Mouse (Mus musculus) frontal cortex, postnatal 14 days (tissue): Measurements from ENCODE around the gene Leng8.
A peak's percentile ranks its signal among the peaks of the same experiment; 100 is the strongest.
"Not testable (repeated sequence)": the region's sequence is repeated elsewhere in the genome, so short reads cannot be mapped to it uniquely, and the experiment has no call there.

ENCODE experiments used
- DNase-seq, 2 experiments: peaks; one replicate each; pipeline ENCODE4 v3.0.0; 2022; ENCODE audit warnings: low spot score in 2 of 2

Leng8 gene

GRCm38 (mm10) chr7:4147371-4147770 lies 10.5 kb downstream of the Leng8 start:
- no peak for DNase-seq

GRCm38 (mm10) chr7:4147836-4148235 lies 11.0 kb downstream of the Leng8 start:
- no peak for DNase-seq

DNA sequence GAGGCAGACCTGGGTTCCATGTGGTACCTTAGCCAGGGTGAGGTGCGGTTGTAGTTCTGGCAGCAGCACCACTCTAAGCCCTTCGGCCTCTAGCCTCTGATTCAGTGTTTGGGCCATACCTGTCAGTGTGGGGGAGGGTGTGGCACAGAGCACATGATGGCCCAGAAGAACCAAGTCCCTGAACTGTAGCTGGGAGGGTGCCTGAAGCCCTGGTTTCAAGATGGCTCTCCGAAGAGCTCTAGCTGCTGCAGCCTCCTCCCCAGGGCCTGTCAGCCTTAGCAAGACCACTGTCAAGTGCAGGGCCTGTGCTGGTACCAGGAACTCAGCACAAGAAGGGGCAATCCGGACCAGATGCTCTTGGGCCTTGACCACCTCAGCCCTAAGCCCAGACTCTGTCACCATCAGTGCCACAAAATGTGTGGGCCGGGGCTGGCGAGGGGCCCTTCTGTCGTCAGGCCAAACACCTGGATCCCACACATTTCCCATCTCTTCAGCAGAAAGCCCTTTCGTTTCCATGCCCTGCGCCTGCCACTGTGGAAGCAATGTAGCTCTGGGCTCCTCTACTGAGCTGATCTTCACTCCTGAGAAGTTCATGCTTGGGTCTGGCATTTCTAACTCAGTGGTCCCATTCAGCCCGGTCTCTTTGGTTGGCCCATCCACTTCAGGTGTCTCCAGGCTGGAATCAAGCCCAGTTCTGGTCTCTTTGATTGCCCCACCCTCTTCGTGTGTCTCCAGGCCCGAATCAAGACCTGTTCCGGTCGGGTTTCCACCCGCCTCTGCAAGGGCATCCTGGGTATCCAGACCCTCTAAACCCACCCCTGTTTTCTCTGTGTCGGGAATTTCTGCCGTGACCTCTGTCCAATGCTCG lies 11.7 kb downstream of the Leng8 start:
- DNase-seq: no peak

DNA sequence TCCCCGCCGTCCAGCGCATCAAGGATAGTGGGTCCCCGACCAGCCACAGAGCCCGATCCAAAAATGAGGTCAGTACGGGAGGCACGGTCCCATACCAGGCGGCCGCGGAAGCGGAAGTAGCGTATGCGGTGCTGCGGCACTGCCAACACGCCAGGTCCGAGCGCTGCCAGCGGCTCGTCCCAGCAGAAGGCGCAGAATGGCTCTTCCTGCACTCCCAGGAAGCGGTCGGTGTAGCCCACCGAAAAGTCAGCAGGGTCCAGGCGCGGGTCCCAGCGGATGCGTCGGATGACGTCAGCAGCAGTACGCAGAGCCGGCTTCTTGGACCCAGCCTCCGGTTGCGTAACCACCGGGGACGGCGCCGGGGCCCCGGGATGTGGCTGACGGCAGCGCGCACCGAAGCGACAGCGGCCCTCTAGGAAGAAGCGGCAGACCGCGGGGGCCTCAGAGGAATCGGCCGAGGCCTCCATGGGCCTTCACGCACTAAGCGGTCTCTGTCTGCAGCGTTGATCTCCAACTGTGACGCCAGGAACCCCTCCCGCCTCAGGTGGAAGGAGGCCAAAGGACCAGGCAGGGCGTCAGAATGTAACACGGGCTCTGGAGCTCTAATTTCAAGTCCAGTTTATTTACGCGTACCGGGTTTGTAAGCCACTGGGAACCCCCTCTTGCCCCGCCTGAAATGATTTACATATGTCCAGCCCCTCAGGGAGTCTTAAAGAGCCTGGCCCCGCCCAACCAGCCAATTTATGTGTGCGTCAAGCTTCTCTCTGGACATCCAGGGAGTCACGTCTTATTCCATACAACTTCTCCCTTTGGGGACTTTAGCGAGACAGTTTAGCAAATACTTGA lies 12.6 kb downstream of the Leng8 start:
- DNase-seq: peak; percentile 78 to 80

DNA sequence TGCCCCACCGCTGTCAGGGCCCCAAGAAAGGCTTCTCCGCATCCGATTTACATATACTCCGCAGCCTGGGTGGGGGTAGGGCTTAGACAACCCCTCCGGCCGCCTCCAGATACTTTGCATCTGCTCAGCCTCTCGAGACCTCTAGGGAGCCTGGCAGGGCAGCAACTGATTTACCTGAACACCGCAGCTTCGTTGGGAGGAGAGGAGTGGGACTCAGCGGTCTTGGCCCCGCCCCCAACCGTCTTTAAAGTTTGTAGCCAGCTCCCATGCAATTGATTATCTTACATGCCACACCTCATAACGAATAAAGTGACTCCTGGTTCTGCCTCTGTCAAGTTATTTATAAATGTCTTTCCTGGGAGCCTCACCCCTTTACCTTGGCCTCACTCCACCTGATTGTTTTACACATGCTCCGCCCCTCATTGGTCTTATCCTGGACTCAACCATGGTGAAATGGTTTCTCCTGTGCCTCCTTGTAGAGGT lies 13.3 kb downstream of the Leng8 start, which contains the start of gene Leng9:
Gene Leng9, minus strand, starts transcription at position 316 of the 483 bp plus-strand sequence.
- peak in 1 of 2 experiments; percentile 47 for DNase-seq

GRCm38 (mm10) chr7:4150811-4151221 lies 14.0 kb downstream of the Leng8 start:
- no peak for DNase-seq

- DNase-seq: no peak
These were observed 14.4 kb downstream of the Leng8 start for GRCm38 (mm10) chr7:4151241-4151640.

DNA sequence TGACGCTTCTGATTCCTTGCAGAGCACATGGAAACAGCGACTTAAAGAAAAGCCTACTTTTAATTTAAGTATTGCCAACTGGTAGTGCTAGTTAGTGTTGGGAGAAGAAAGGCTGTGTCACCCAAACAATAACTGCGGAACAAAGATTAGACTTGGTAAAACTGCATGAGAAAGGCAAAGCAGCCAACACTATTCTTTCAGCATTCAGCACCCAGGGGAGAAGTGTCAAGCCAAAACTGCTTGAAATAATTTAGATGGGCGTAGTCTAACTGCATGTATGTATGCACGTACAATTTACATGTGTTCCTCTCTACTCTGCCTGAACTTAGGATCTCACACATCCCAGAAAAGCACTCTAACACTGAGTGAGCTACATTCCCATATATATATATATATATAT lies 17.5 kb downstream of the Leng8 start:
- DNase-seq: no peak

GRCm38 (mm10) chr7:4154976-4155375 lies 18.1 kb downstream of the Leng8 start:
- DNase-seq: no peak

DNA sequence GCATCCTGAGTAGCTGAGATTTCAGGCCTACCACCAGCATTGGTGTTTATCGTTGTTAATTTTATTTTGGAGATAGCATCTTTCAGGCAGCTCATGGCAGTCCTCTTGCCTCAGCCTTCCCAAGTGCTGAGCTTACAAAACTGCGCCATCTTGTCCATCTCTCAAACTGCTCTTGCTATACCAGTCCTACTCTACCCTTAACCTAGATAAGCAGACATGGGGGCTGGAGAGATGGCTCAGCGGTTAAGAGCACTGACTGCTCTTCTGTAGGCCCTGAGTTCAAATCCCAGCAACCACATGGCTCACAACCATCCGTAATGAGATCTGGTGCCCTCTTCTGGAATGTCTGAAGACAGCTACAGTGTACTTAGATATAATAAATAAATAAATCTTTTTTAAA lies 24.8 kb downstream of the Leng8 start:
- not testable (repeated sequence) for DNase-seq

DNA sequence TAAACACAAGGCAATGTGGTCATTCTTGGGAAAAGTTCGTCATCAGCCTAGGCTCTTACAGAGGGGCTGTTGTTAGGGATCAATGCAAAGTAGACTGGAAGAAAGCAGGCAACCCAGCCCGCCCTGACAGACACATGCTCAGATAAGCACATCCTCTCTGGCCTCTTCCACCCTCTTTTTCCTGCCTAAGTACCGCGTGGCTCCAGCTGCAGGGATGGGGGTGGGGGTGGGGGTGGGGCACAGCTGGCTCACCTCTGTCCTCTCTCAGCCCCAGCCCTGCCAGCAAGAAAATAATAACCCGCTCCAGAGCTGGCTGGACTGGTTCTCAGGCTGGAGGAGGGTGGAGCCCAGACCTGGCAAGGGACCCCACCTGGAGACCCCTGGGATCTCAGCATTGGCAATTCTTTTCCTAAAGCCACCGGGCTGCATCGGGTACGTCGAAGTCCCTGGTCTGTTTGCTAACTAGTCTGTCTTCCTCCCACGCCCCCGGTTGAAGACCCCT lies 26.8 kb downstream of the Leng8 start:
- DNase-seq: no peak

DNA sequence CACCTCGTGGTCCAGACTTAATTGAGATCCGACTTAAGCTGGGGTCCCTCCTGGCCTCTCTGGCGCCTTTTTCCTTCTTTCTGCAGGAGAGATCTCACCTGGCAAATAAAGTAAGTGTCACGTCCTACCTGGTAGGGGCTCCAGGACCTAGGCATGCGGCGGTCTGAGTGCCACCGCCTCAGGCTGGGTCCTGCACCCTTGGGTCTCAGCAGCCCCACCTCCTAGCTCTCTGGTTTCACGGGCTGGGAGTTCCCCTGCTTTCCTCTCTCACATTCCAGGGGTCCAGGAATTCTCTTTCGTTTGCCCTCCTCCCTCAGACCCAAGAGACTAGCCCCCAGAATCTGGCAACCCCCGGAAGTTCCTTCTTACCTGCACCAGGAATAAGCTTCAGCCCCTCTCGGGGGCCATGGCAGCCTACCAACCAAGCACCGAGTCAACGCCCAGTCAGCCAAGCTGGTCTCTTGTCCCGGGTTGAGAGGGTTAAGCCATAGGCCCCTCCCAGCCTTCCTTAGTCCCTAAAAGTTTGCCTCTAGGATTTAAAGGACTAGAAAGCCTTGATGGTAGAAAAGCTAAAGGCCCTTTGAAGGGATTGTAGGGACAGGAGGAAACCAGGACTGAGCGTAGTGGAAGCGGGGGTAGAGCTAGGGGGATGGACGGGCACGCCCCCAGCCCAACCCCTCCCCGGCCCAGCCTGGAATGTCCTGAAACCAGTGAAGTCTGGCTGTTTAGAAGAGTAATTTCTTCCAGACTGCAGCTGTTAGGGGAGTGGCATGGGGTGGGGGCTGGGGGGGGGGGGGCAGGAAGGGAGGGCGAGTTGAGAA lies 27.5 kb downstream of the Leng8 start, which contains the start of gene Cdc42ep5:
Gene Cdc42ep5, minus strand, starts transcription at position 771 of the 821 bp plus-strand sequence.
- no peak for DNase-seq

DNA sequence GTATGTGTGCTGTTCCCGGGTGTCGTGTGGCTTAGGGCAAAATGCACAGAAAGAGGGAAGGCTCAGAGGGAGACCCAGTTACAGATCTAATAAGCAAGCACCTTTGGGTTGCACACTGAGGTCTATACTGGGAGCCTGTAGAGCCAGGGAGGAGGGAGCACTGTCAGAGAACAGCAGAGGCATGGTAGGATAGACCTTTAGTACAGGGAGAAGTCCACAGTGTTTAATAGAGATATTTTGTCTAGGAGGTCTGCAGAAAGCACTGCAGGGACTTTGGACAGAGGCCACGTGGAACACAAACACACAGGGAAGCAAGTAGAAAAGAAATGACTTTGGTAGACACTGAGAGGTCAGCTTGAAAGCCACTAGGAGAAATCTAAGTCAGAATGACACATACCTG lies 28.4 kb downstream of the Leng8 start:
- DNase-seq: no peak

DNA sequence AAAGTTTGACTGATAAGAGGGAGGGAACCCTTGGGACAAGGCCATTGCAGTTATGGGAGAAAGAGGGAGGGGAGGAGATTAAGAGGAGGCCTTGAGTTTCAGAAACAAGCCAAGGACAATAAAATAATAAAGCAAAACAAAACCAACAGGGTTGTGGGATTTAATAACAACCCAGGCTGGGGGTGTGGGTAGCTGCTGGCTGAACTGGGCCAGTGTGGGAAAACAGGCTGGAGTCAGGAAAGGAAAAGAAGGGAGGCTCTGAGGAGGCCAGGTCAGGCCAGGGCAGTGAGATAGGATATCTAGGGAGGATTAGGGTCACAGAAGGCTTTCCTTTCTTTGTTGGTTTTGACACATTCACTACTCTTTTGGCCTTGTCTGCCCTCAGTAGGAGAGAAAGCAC lies 30.3 kb downstream of the Leng8 start:
- no peak for DNase-seq

DNA sequence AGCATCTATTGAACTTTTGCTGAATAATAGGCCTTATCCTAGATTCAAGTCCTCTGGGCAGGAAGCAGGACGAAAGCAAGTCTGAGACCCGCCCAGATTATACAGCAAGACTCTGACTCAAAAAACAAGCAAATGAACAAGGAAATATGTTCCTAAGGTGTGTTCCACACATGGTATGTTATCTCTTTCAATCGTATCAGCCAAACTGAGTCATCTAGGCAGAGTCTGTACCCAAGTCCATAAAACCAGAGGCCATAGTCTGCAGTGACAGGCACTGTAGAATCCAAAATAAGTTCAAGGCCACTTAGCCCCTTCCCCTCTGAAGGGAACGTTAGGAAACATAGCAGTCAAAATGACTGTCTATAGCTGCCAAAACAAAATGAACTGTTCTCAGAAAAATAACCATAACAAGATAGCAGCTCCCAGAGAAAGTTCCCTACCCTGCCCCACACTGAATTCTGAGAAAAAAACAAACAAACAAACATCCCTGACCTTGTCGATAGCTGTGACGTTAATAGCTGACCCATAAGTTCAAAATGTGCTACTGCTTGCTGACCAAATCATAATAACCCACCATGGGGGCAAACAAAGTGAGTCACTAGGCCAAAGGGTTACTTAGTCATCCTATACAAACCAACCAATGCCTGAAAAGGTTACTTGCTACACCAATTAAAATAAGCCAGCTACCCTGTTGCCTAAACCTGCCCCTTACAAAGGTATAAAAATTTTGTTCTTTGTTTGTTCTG lies 33.5 kb downstream of the Leng8 start:
- no peak for DNase-seq

DNA sequence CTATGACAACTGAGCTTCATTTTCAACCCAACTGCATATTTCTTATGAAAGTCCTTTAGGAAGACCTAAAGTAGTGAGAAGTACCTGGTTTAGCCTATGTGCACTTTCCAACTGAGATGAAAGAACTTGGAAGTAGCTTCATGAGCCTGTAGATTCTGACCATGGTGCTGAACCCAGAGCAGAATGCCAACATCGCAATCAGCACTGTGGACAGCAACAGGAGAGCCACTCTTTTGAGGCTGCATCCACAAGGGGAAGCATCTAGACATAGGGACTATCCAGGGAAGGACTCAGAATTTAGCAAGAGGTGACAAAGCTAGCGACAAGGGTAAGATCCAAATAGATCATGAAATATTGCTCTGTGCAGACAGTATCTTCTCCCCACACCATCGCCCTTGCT lies 41.6 kb downstream of the Leng8 start:
- no peak for DNase-seq
